Mouse (Mus musculus) C2C12 (cell line): ENCODE measurements around the gene Ppp1r14b.

Experiments used
- CEBPB ChIP-seq: IDR thresholded peaks from one replicate; pipeline ENCODE4 v1.6.1; 2011; ENCODE audit warnings: low read depth, mild to moderate bottlenecking, control low read depth, moderate library complexity
- CTCF ChIP-seq: IDR thresholded peaks from one replicate; pipeline ENCODE4 v1.5.1; 2011; ENCODE audit not compliant: control insufficient read depth, insufficient read depth, insufficient read length
- FOSL1 ChIP-seq: IDR thresholded peaks from one replicate; pipeline ENCODE4 v1.8.0; 2011; ENCODE audit warnings: mild to moderate bottlenecking, low read length; ENCODE audit not compliant: poor library complexity, insufficient read depth, severe bottlenecking
- MAX ChIP-seq: IDR thresholded peaks from one replicate; pipeline ENCODE4 v1.6.1; 2011; ENCODE audit warnings: mild to moderate bottlenecking, control low read depth
- MYOD1 ChIP-seq: IDR thresholded peaks from one replicate; pipeline ENCODE4 v1.6.1; 2011; ENCODE audit warnings: low read depth; ENCODE audit not compliant: control insufficient read depth, insufficient read length
- MYOG ChIP-seq: IDR thresholded peaks from one replicate; pipeline ENCODE4 v1.6.1; 2011; ENCODE audit not compliant: control insufficient read depth, insufficient read length; ENCODE audit errors: extremely low read depth
- USF1 ChIP-seq: IDR thresholded peaks from one replicate; pipeline ENCODE4 v1.6.1; 2011; ENCODE audit warnings: low read depth, mild to moderate bottlenecking, control low read depth, moderate library complexity

GRCm38 (mm10) chr19:6975537-6976521 lies 1.1 kb downstream of the Ppp1r14b start, which contains the start of gene Plcb3:
- TF ChIP-seq MAX (no peak), CTCF (peak; percentile 29), CEBPB (peak; percentile 79), MYOD1 (peak; percentile 96), MYOG (no peak), USF1 (no peak), FOSL1 (no peak)
